Mouse (Mus musculus): Measurements from ENCODE around the gene Mnd1.

- no peak for TF ChIP-seq CTCF (IDR thresholded peaks at IDR 0.05; ENCODE audit: low read depth)
- no peak for TF ChIP-seq EP300 (optimal IDR thresholded peaks at IDR 0.05)
Measured at GRCm38 (mm10) chr3:84086337-84086736, 69.2 kb downstream of the Mnd1 start.
